In genomic region chr8:71488454-71488853, GRCm38 (mm10) we compare ENCODE assay signal across 8 mouse cellular contexts. TPM values are rescaled to one million over a fixed set of nuclear protein-coding genes. Genes with fewer than 3 reads are reported as not detected.
DNase-seq lines count a peak whose midpoint lies in the region; ATAC-seq and TF ChIP-seq lines count a peak whose summit lies in the region.

No protein-coding gene starts in this region.

- H3K4me3 ChIP-seq in ES-E14 (ENCODE audit: insufficient read depth in 1 of 2, low read depth in 1 of 2, low read length in 2 of 2, poor library complexity in 1 of 2, severe bottlenecking in 1 of 2), result peak overlapping the region; percentile 81 to 93
- H3K4me3 ChIP-seq in forebrain, embryonic 15.5 days, result peak overlapping the region; percentile 68
- H3K4me3 ChIP-seq in layer of hippocampus, adult 2 months, result peak overlapping the region; percentile 90
- H3K4me3 ChIP-seq in lung, embryonic 14.5 days (ENCODE audit: low read depth, low read length), result peak overlapping the region; percentile 90
- H3K4me3 ChIP-seq in olfactory bulb, adult 2 months (ENCODE audit: insufficient read depth, low read depth, low read length), result peak overlapping the region; percentile 78
- H3K4me3 ChIP-seq in thymus, adult 2 months (ENCODE audit: control insufficient read depth, insufficient read depth, low read length), result peak overlapping the region; percentile 87

- 0% methylated on average over 22 of the region's 22 CpGs for WGBS in forebrain, embryonic 15.5 days
- whole genome bisulfite sequencing in lung, embryonic 14.5 days, result 0% methylated on average over 22 of the region's 22 CpGs
- WGBS in olfactory bulb, adult 2 months, result 0% methylated on average over 22 of the region's 22 CpGs
- WGBS in thymus, adult 2 months, result under 1% methylated on average over 22 of the region's 22 CpGs

- peak; percentile 96 for DNase-seq in ES-E14 (ENCODE audit: low read depth, low spot score)
- peak; percentile 89 for DNase-seq in cerebellum, adult 11-12 months
- peak; percentile 88 to 89 for DNase-seq in heart, postnatal 36 days
- peak; percentile 87 to 92 for DNase-seq in layer of hippocampus, adult 2 months (ENCODE audit: low spot score in 2 of 2)
- DNase-seq in lung, embryonic 14.5 days, result peak; percentile 98
- peak; percentile 86 for DNase-seq in thymus, adult 2 months

- intact Hi-C loops in heart, postnatal 36 days (cut with DNase I), result loop anchor here (5.0 kb wide), 1 partner anchor 121 kb away; the partner anchor contains the start of gene Use1

- H3K4me2 ChIP-seq in forebrain, embryonic 15.5 days (replicated peaks), result peak overlapping the region; percentile 97
- H3K4me2 ChIP-seq in lung, embryonic 14.5 days, result peak overlapping the region; percentile 99

- in situ Hi-C loops in ES-E14 (cut with MboI; ENCODE audit: low sequenced_read_pairs in 2 of 2, unreplicated experiment in 2 of 2), result no loop called here

- H3K9me3 ChIP-seq in ES-E14 (ENCODE audit: control insufficient read depth, insufficient read depth, low read depth, low read length), result no peaks in the 10 kb centered on the region
- no peaks in the 10 kb centered on the region for H3K9me3 ChIP-seq in forebrain, embryonic 15.5 days
- H3K9me3 ChIP-seq in lung, embryonic 14.5 days (ENCODE audit: low read depth, low read length), result no peaks in the 10 kb centered on the region

- peaks cover 0 to 14% of the 10 kb centered on the region in 2 experiments; a peak in 1 of 4 replicates for H3K4me1 ChIP-seq in ES-E14 (ENCODE audit: control insufficient read depth in 2 of 2, insufficient read depth in 2 of 2, low read length in 2 of 2, poor library complexity in 1 of 2)
- H3K4me1 ChIP-seq in forebrain, embryonic 15.5 days, result peaks cover 58% of the 10 kb centered on the region
- H3K4me1 ChIP-seq in lung, embryonic 14.5 days (ENCODE audit: insufficient read depth), result peaks cover 12% of the 10 kb centered on the region
- peaks cover 22% of the 10 kb centered on the region for H3K4me1 ChIP-seq in olfactory bulb, adult 2 months (ENCODE audit: control insufficient read depth, insufficient read depth, low read length)
- peaks cover 33% of the 10 kb centered on the region for H3K4me1 ChIP-seq in thymus, adult 2 months (replicated peaks; ENCODE audit: control insufficient read depth, insufficient read depth, low read length)

- no peaks in the 10 kb centered on the region for H3K27me3 ChIP-seq in forebrain, embryonic 15.5 days
- no peaks in the 10 kb centered on the region for H3K27me3 ChIP-seq in lung, embryonic 14.5 days (ENCODE audit: insufficient read depth, low read length)
- H3K27me3 ChIP-seq in thymus, adult 2 months (ENCODE audit: control insufficient read depth, insufficient read depth, low read length), result no peaks in the 10 kb centered on the region

- peak overlapping the region; percentile 82 for H3K9ac ChIP-seq in ES-E14 (ENCODE audit: insufficient read depth, low read depth, low read length, poor library complexity, severe bottlenecking)
- peak overlapping the region; percentile 57 for H3K9ac ChIP-seq in forebrain, embryonic 15.5 days (replicated peaks)
- peak overlapping the region; percentile 75 for H3K9ac ChIP-seq in lung, embryonic 14.5 days

- 0 out of 2 replicates have a peak overlapping the region, but pooled peaks have one; percentile 75 for H3K27ac ChIP-seq in ES-E14 (ENCODE audit: insufficient read depth, low read depth, low read length, poor library complexity, severe bottlenecking)
- H3K27ac ChIP-seq in forebrain, embryonic 15.5 days (replicated peaks), result no peak overlapping the region
- H3K27ac ChIP-seq in layer of hippocampus, adult 2 months, result peak overlapping the region; percentile 90
- peak overlapping the region; percentile 93 for H3K27ac ChIP-seq in lung, embryonic 14.5 days (ENCODE audit: low read depth)
- H3K27ac ChIP-seq in olfactory bulb, adult 2 months (ENCODE audit: insufficient read depth, low read depth, low read length), result no peak overlapping the region
- H3K27ac ChIP-seq in thymus, adult 2 months (ENCODE audit: control insufficient read depth, insufficient read depth, low read length), result peak overlapping the region; percentile 49; the same call in 1 of the 2 replicates

- no peak for TF ChIP-seq POLR2A in olfactory bulb, adult 2 months (IDR thresholded peaks at IDR 0.05; ENCODE audit: insufficient read depth, low read depth, low read length)
- TF ChIP-seq POLR2A in thymus, adult 2 months (IDR thresholded peaks at IDR 0.05; ENCODE audit: control insufficient read depth, extremely low read depth, insufficient read depth, low read length, poor library complexity), result no peak

- H3K36me3 ChIP-seq in ES-E14 (ENCODE audit: control insufficient read depth, insufficient read depth, low read length, poor library complexity, severe bottlenecking), result peaks cover 31% of the 10 kb centered on the region
- peaks cover 26% of the 10 kb centered on the region for H3K36me3 ChIP-seq in forebrain, embryonic 15.5 days
- H3K36me3 ChIP-seq in lung, embryonic 14.5 days (ENCODE audit: insufficient read depth), result peaks cover 35% of the 10 kb centered on the region
- no peaks in the 10 kb centered on the region for H3K36me3 ChIP-seq in thymus, adult 2 months (ENCODE audit: control insufficient read depth, insufficient read depth, low read length)

- peak; percentile 46 for TF ChIP-seq CTCF in layer of hippocampus, adult 2 months (conservative IDR thresholded peaks at IDR 0.05)
- TF ChIP-seq CTCF in lung, embryonic 14.5 days (IDR thresholded peaks at IDR 0.05; ENCODE audit: low read depth), result no peak
- no peak for TF ChIP-seq CTCF in olfactory bulb, adult 2 months (IDR thresholded peaks at IDR 0.05; ENCODE audit: insufficient read depth, low read depth, low read length)
- TF ChIP-seq CTCF in thymus, adult 2 months (IDR thresholded peaks at IDR 0.05; ENCODE audit: borderline replicate concordance, control insufficient read depth, extremely low read depth, insufficient read depth, low read length, poor library complexity), result no peak

- peak; percentile 84 for ATAC-seq in forebrain, embryonic 15.5 days (replicated peaks)
- ATAC-seq in lung, embryonic 14.5 days (ENCODE audit: insufficient read depth), result peak; percentile 85

TF ChIP-seq in ES-E14, 5 proteins besides CTCF, POLR2A, EP300 and RAD21:
- TF ChIP-seq CHD2 (IDR thresholded peaks at IDR 0.05; ENCODE audit: low read depth, low read length) (peak; percentile 89), HCFC1 (IDR thresholded peaks at IDR 0.05; ENCODE audit: borderline replicate concordance, insufficient read depth, low read length) (peak; percentile 84), ZC3H11A (IDR thresholded peaks at IDR 0.05; ENCODE audit: borderline replicate concordance, low read depth, low read length) (no peak), MAFK (IDR thresholded peaks at IDR 0.05; ENCODE audit: insufficient read depth, low read depth, low read length) (no peak), ZNF384 (IDR thresholded peaks at IDR 0.05; ENCODE audit: low read depth, low read length) (0 out of 2 replicates have a peak, but pooled peaks have one; percentile 30)

RNA-seq across cellular contexts. Expression of gene Gtpbp3, which starts 0.6 kb away (rescaled TPM):
- total RNA-seq in ES-E14 (2012; rRNA removed), result 60.4 and 63.8 TPM in 2 replicates
- 12.2 and 13.7 TPM in 2 replicates for polyA plus RNA-seq in forebrain, embryonic 15.5 days (2015; fragmentation: Nextera tagmentation; extraction: Ambion mirVana)
- 10 to 100 TPM; 15.8 to 20.2 TPM for total RNA-seq in heart, postnatal 36 days (2021)
- total RNA-seq in layer of hippocampus, adult 2 months (2021), result 10 to 100 TPM; 28.7 to 32.1 TPM
- polyA plus RNA-seq in lung, embryonic 14.5 days (2014; fragmentation: Nextera tagmentation; extraction: Ambion mirVana), result 7.6 and 9.6 TPM in 2 replicates
- not detected in 2 replicates for polyA plus RNA-seq in olfactory bulb, adult 2 months (2012; ENCODE audit: insufficient read depth, insufficient read length, low replicate concordance, missing spikeins)
- polyA plus RNA-seq in thymus, adult 2 months (2012; rRNA removed), result 56.8 and 58.7 TPM in 2 replicates

RNA-seq across cellular contexts. Expression of gene Ano8, which starts 2.7 kb away (rescaled TPM):
- total RNA-seq in ES-E14 (2012; rRNA removed), result 10.6 and 22.3 TPM in 2 replicates
- polyA plus RNA-seq in forebrain, embryonic 15.5 days (2015; fragmentation: Nextera tagmentation; extraction: Ambion mirVana), result 9.4 and 9.8 TPM in 2 replicates
- total RNA-seq in heart, postnatal 36 days (2021), result 10 to 100 TPM; 18.1 to 18.6 TPM
- 10 to 100 TPM; 52.9 to 55.3 TPM for total RNA-seq in layer of hippocampus, adult 2 months (2021)
- 2.4 and 3.1 TPM in 2 replicates for polyA plus RNA-seq in lung, embryonic 14.5 days (2014; fragmentation: Nextera tagmentation; extraction: Ambion mirVana)
- polyA plus RNA-seq in olfactory bulb, adult 2 months (2012; ENCODE audit: insufficient read depth, insufficient read length, low replicate concordance, missing spikeins), result not detected in 2 replicates
- 34.8 and 40.7 TPM in 2 replicates for polyA plus RNA-seq in thymus, adult 2 months (2012; rRNA removed)

RNA-seq across cellular contexts. Expression of gene Dda1, which starts 19.5 kb away (rescaled TPM):
- 60.5 and 65.1 TPM in 2 replicates for total RNA-seq in ES-E14 (2012; rRNA removed)
- polyA plus RNA-seq in forebrain, embryonic 15.5 days (2015; fragmentation: Nextera tagmentation; extraction: Ambion mirVana), result 222 and 240 TPM in 2 replicates
- total RNA-seq in heart, postnatal 36 days (2021), result 10 to 100 TPM; 32.1 to 32.3 TPM
- total RNA-seq in layer of hippocampus, adult 2 months (2021), result 10 to 100 TPM; 83.2 to 89.7 TPM
- 101 and 111 TPM in 2 replicates for polyA plus RNA-seq in lung, embryonic 14.5 days (2014; fragmentation: Nextera tagmentation; extraction: Ambion mirVana)
- not detected in 2 replicates for polyA plus RNA-seq in olfactory bulb, adult 2 months (2012; ENCODE audit: insufficient read depth, insufficient read length, low replicate concordance, missing spikeins)
- polyA plus RNA-seq in thymus, adult 2 months (2012; rRNA removed), result 201 and 216 TPM in 2 replicates

RNA-seq across cellular contexts. Expression of gene Plvap, which starts 23.1 kb away (rescaled TPM):
- total RNA-seq in ES-E14 (2012; rRNA removed), result 2.0 and 2.5 TPM in 2 replicates
- 5.4 and 6.0 TPM in 2 replicates for polyA plus RNA-seq in forebrain, embryonic 15.5 days (2015; fragmentation: Nextera tagmentation; extraction: Ambion mirVana)
- 10 to 100 TPM; 24.5 to 26.0 TPM for total RNA-seq in heart, postnatal 36 days (2021)
- 1 to 10 TPM; 7.3 to 7.7 TPM for total RNA-seq in layer of hippocampus, adult 2 months (2021)
- polyA plus RNA-seq in lung, embryonic 14.5 days (2014; fragmentation: Nextera tagmentation; extraction: Ambion mirVana), result 123 and 135 TPM in 2 replicates
- polyA plus RNA-seq in olfactory bulb, adult 2 months (2012; ENCODE audit: insufficient read depth, insufficient read length, low replicate concordance, missing spikeins), result not detected in 2 replicates
- polyA plus RNA-seq in thymus, adult 2 months (2012; rRNA removed), result 59.2 and 62.6 TPM in 2 replicates

RNA-seq across cellular contexts. Expression of gene Mrpl34, which starts 23.7 kb away (rescaled TPM):
- total RNA-seq in ES-E14 (2012; rRNA removed), result 135 and 148 TPM in 2 replicates
- polyA plus RNA-seq in forebrain, embryonic 15.5 days (2015; fragmentation: Nextera tagmentation; extraction: Ambion mirVana), result 189 and 199 TPM in 2 replicates
- 100 to 1,000 TPM; 117 to 129 TPM for total RNA-seq in heart, postnatal 36 days (2021)
- total RNA-seq in layer of hippocampus, adult 2 months (2021), result 10 to 100 TPM; 39.7 to 45.4 TPM
- 134 and 135 TPM in 2 replicates for polyA plus RNA-seq in lung, embryonic 14.5 days (2014; fragmentation: Nextera tagmentation; extraction: Ambion mirVana)
- not detected in 2 replicates for polyA plus RNA-seq in olfactory bulb, adult 2 months (2012; ENCODE audit: insufficient read depth, insufficient read length, low replicate concordance, missing spikeins)
- polyA plus RNA-seq in thymus, adult 2 months (2012; rRNA removed), result 119 and 125 TPM in 2 replicates

Comparison
In these comparisons a context has a peak if more than half of its experiments do, and no peak if none do; other contexts are left out.
1. H3K27ac ChIP-seq: peak in ES-E14 (single experiment), layer of hippocampus, adult 2 months (single experiment), lung, embryonic 14.5 days (single experiment) and thymus, adult 2 months (single experiment); none in forebrain, embryonic 15.5 days (single experiment) and olfactory bulb, adult 2 months (single experiment).
2. Peak in every context shown above with its lines, with median percentiles within 50 percentile points of each other: DNase-seq, H3K4me3 ChIP-seq and H3K9ac ChIP-seq.